In genomic region chr11:113752685-113753430, GRCm38 (mm10) we compare ENCODE assay signal across 11 mouse cellular contexts. TPM values are rescaled to one million over a fixed set of nuclear protein-coding genes. Genes with fewer than 3 reads are reported as not detected.
DNase-seq lines count a peak whose midpoint lies in the region; ATAC-seq lines count a peak whose summit lies in the region.
"Had no signal": no experiment of that assay in that cellular context is flagged by ENCODE, and none has a peak within 500 bp of the region (broad histone marks: within the 10 kb centered on the region; RNA-seq: fewer than 3 reads in every experiment).

No protein-coding gene starts in this region.

- peak overlapping the region; percentile 93; the same call in 1 of the 2 replicates for H3K9ac ChIP-seq in lung, embryonic 16.5 days (ENCODE audit: low read length)
- no peak overlapping the region for H3K9ac ChIP-seq in intestine, embryonic 14.5 days (ENCODE audit: low read length)
- no peak overlapping the region for H3K9ac ChIP-seq in neural tube, embryonic 12.5 days

- H3K36me3 ChIP-seq in lung, embryonic 16.5 days (ENCODE audit: control insufficient read depth, insufficient read depth, low read length), result peaks cover 2% of the 10 kb centered on the region
- no peaks in the 10 kb centered on the region for H3K36me3 ChIP-seq in intestine, embryonic 14.5 days (ENCODE audit: control insufficient read depth, insufficient read depth, low read length)
- H3K36me3 ChIP-seq in neural tube, embryonic 12.5 days, result peaks cover 7% of the 10 kb centered on the region; the same call in 1 of the 2 replicates

- ATAC-seq in lung, embryonic 16.5 days (ENCODE audit: low read depth), result no peak
- no peak for ATAC-seq in intestine, embryonic 14.5 days (replicated peaks; ENCODE audit: low FRiP score, low TSS enrichment, low read depth)
- ATAC-seq in neural tube, embryonic 12.5 days (ENCODE audit: low FRiP score, low read depth), result no peak

- H3K4me1 ChIP-seq in lung, embryonic 16.5 days (replicated peaks; ENCODE audit: control insufficient read depth, insufficient read depth, low read length), result peaks cover 21% of the 10 kb centered on the region
- peaks cover 31% of the 10 kb centered on the region for H3K4me1 ChIP-seq in intestine, embryonic 14.5 days (replicated peaks; ENCODE audit: control insufficient read depth, insufficient read depth, low read length)
- H3K4me1 ChIP-seq in neural tube, embryonic 12.5 days, result peaks cover 32% of the 10 kb centered on the region

- H3K4me2 ChIP-seq in lung, embryonic 16.5 days (ENCODE audit: low read depth, low read length), result peak overlapping the region; percentile 88
- peak overlapping the region; percentile 93; the same call in 1 of the 2 replicates for H3K4me2 ChIP-seq in intestine, embryonic 14.5 days (ENCODE audit: low read length)
- peak overlapping the region; percentile 74; the same call in 1 of the 2 replicates for H3K4me2 ChIP-seq in neural tube, embryonic 12.5 days (replicated peaks)

- H3K4me3 ChIP-seq in lung, embryonic 16.5 days (ENCODE audit: low read length), result peak overlapping the region; percentile 90; the same call in 1 of the 2 replicates
- no peak overlapping the region for H3K4me3 ChIP-seq in intestine, embryonic 14.5 days (ENCODE audit: low read depth, low read length)
- H3K4me3 ChIP-seq in neural tube, embryonic 12.5 days, result no peak overlapping the region; the same call in 1 of the 2 replicates

- intact Hi-C loops in heart, postnatal 25 days (cut with DNase I), result no loop called here

- no peaks in the 10 kb centered on the region for H3K9me3 ChIP-seq in lung, embryonic 16.5 days (ENCODE audit: control insufficient read depth, low read length)
- no peaks in the 10 kb centered on the region for H3K9me3 ChIP-seq in intestine, embryonic 14.5 days (ENCODE audit: control insufficient read depth, low read length)
- H3K9me3 ChIP-seq in neural tube, embryonic 12.5 days, result no peaks in the 10 kb centered on the region

- no peak overlapping the region; the same call in 1 of the 2 replicates for H3K27ac ChIP-seq in lung, embryonic 16.5 days (ENCODE audit: low read length)
- no peak overlapping the region for H3K27ac ChIP-seq in intestine, embryonic 14.5 days (ENCODE audit: low read depth)
- no peak overlapping the region for H3K27ac ChIP-seq in neural tube, embryonic 12.5 days

- H3K27me3 ChIP-seq in lung, embryonic 16.5 days (ENCODE audit: control insufficient read depth, insufficient read depth, low read depth, low read length), result no peaks in the 10 kb centered on the region
- H3K27me3 ChIP-seq in intestine, embryonic 14.5 days (replicated peaks; ENCODE audit: control insufficient read depth, insufficient read depth, low read length), result no peaks in the 10 kb centered on the region
- H3K27me3 ChIP-seq in neural tube, embryonic 12.5 days (replicated peaks), result no peaks in the 10 kb centered on the region

- 94% methylated on average over 10 of the region's 10 CpGs for WGBS in lung, embryonic 16.5 days
- WGBS in intestine, embryonic 14.5 days, result 95% methylated on average over 10 of the region's 10 CpGs
- WGBS in neural tube, embryonic 12.5 days, result 95% methylated on average over 10 of the region's 10 CpGs

- DNase-seq in heart, adult 11 months, result peak; percentile 90
- DNase-seq in heart, postnatal 25 days (ENCODE audit: low spot score), result no peak
- DNase-seq in lung, postnatal 10 days, result no peak
- no peak for DNase-seq in intestine, embryonic 14.5 days (ENCODE audit: low spot score)
- no peak for DNase-seq in urinary bladder, postnatal 25 days (ENCODE audit: low spot score)
- no peak for DNase-seq in spleen, postnatal 4 days (ENCODE audit: low spot score in 2 of 2)
- DNase-seq: cerebellum, adult 2 months; kidney, adult 2 months had no signal

RNA-seq across cellular contexts. Expression of gene Cdc42ep4, which starts 1.2 kb away (rescaled TPM):
- 10 to 100 TPM; 12.5 to 17.7 TPM for total RNA-seq in heart, postnatal 25 days (2021)
- polyA plus RNA-seq in lung, embryonic 16.5 days (2015; fragmentation: Nextera tagmentation; extraction: Ambion mirVana), result 129 and 130 TPM in 2 replicates
- polyA plus RNA-seq in intestine, embryonic 14.5 days (2014; fragmentation: Nextera tagmentation; extraction: Ambion mirVana), result 46.8 and 52.0 TPM in 2 replicates
- polyA plus RNA-seq in neural tube, embryonic 12.5 days (2016; fragmentation: Nextera tagmentation; extraction: Ambion mirVana), result 95.8 TPM in 2 replicates

RNA-seq across cellular contexts. Expression of gene Cpsf4l, which starts 43.0 kb away (rescaled TPM):
- total RNA-seq in heart, postnatal 25 days (2021), result not detected
- 0.90 and 3.1 TPM in 2 replicates for polyA plus RNA-seq in lung, embryonic 16.5 days (2015; fragmentation: Nextera tagmentation; extraction: Ambion mirVana)
- 0.18 and 0.34 TPM in 2 replicates for polyA plus RNA-seq in intestine, embryonic 14.5 days (2014; fragmentation: Nextera tagmentation; extraction: Ambion mirVana)
- 0.38 and 0.59 TPM in 2 replicates for polyA plus RNA-seq in neural tube, embryonic 12.5 days (2016; fragmentation: Nextera tagmentation; extraction: Ambion mirVana)
- total RNA-seq: neutrophil, adult 5-6 weeks had no signal
